Mouse (Mus musculus) midbrain, embryonic 16.5 days (tissue): ENCODE results near the gene Cenpm. TPM values are rescaled to one million over a fixed set of nuclear protein-coding genes. Genes with fewer than 3 reads are reported as not detected.

Experiments
- ATAC-seq: fragments of 200-750 bp; cut with Nextera tagmentation; 2 replicates; pipeline ENCODE4 v1.8.0; 2017; ENCODE audit warnings: moderate TSS enrichment
- H3K27ac ChIP-seq: fragments of 300-500 bp; sonication (generic); 2 replicates; pipeline ENCODE4 v1.5.1; 2014; ENCODE audit warnings: mild to moderate bottlenecking, low read length, mixed read lengths
- H3K27me3 ChIP-seq: fragments of 300-500 bp; sonication (generic); 2 replicates; pipeline ENCODE4 v1.6.1; 2014; ENCODE audit warnings: low read depth, low read length, mixed read lengths; ENCODE audit not compliant: control insufficient read depth, insufficient read depth
- H3K36me3 ChIP-seq: fragments of 300-500 bp; sonication (generic); 2 replicates; pipeline ENCODE4 v1.6.1; 2014; ENCODE audit warnings: mild to moderate bottlenecking, low read length, moderate library complexity, mixed read lengths; ENCODE audit not compliant: control insufficient read depth, insufficient read depth
- H3K4me1 ChIP-seq: fragments of 300-500 bp; sonication (generic); 2 replicates; pipeline ENCODE4 v1.6.1; 2014; ENCODE audit warnings: mild to moderate bottlenecking, low read length, mixed read lengths; ENCODE audit not compliant: control insufficient read depth, insufficient read depth
- H3K4me2 ChIP-seq: fragments of 300-500 bp; sonication (generic); 2 replicates; pipeline ENCODE4 v1.6.1; 2014; ENCODE audit warnings: mild to moderate bottlenecking, low read length, mixed read lengths
- H3K4me3 ChIP-seq: fragments of 300-500 bp; sonication (generic); 2 replicates; pipeline ENCODE4 v1.5.1; 2014; ENCODE audit warnings: low read depth, mild to moderate bottlenecking, low read length, moderate library complexity, mixed read lengths
- H3K9ac ChIP-seq: fragments of 300-500 bp; sonication (generic); 2 replicates; pipeline ENCODE4 v1.6.1; 2014; ENCODE audit warnings: low read depth, low read length, mixed read lengths
- H3K9me3 ChIP-seq: fragments of 300-500 bp; sonication (generic); replicated peaks from 2 replicates; pipeline ENCODE4 v1.6.1; 2014; ENCODE audit warnings: mild to moderate bottlenecking, low read length, mixed read lengths; ENCODE audit not compliant: control insufficient read depth, poor library complexity, severe bottlenecking
- WGBS: fragments of 180-500 bp; shearing (Covaris S2); extraction: QIAGEN DNeasy Blood & Tissue Kit; methylation state at CpG from one replicate; pipeline ENCODE4 v1.1.7; 2014; 5-methylcytosine and 5-hydroxymethylcytosine counted together
- polyA plus RNA-seq: library from polyadenylated mRNA; unstranded; fragments of >200 nt; fragmentation: Nextera tagmentation; extraction: Ambion mirVana; gene quantifications from 2 replicates; pipeline ENCODE4 v1.2.1, GENCODE M21; 2015

Gene Cenpm
- polyA plus RNA-seq, 1 experiment from 2014 or later = 13.9 TPM

- WGBS = 93% methylated on average over 11 of the region's 11 CpGs
- H3K9ac ChIP-seq = no peak overlapping the region
- H3K4me2 ChIP-seq = no peak overlapping the region
- no peaks in the 10 kb centered on the region for H3K4me1 ChIP-seq
- H3K4me3 ChIP-seq = no peak overlapping the region
- no peak overlapping the region for H3K27ac ChIP-seq
- no peaks in the 10 kb centered on the region for H3K9me3 ChIP-seq
- H3K27me3 ChIP-seq = no peaks in the 10 kb centered on the region
- ATAC-seq = no peak
- H3K36me3 ChIP-seq = peaks cover 68% of the 10 kb centered on the region
Measured at GRCm38 (mm10) chr15:82197937-82198336, 46.6 kb downstream of the Cenpm start.

- Histone ChIP-seq H3K9ac (no peak overlapping the region), H3K4me1 (no peaks in the 10 kb centered on the region), H3K27me3 (no peaks in the 10 kb centered on the region), H3K36me3 (peaks cover 71% of the 10 kb centered on the region), H3K9me3 (no peaks in the 10 kb centered on the region), H3K27ac (no peak overlapping the region), H3K4me2 (no peak overlapping the region), H3K4me3 (no peak overlapping the region)
- WGBS = 92% methylated on average over 10 of the region's 10 CpGs
- ATAC-seq = no peak
Measured at GRCm38 (mm10) chr15:82197246-82197750, 47.2 kb downstream of the Cenpm start.

- Histone ChIP-seq H3K36me3 (peaks cover 75% of the 10 kb centered on the region), H3K4me1 (no peaks in the 10 kb centered on the region), H3K4me2 (no peak overlapping the region), H3K9me3 (no peaks in the 10 kb centered on the region), H3K4me3 (no peak overlapping the region), H3K27ac (no peak overlapping the region), H3K9ac (no peak overlapping the region), H3K27me3 (no peaks in the 10 kb centered on the region)
- 86% methylated on average over 12 of the region's 12 CpGs for WGBS
- no peak for ATAC-seq
Measured at GRCm38 (mm10) chr15:82196300-82196699, 48.2 kb downstream of the Cenpm start.

- 79% methylated on average over 8 of the region's 8 CpGs for WGBS
- ATAC-seq = no peak
- H3K4me3 ChIP-seq = no peak overlapping the region
Measured at GRCm38 (mm10) chr15:82192617-82193016, 51.9 kb downstream of the Cenpm start.

GRCm38 (mm10) chr15:82188481-82189240 is 55.9 kb downstream of the Cenpm start:
- H3K9me3 ChIP-seq = no peaks in the 10 kb centered on the region
- peaks cover 63% of the 10 kb centered on the region for H3K36me3 ChIP-seq
- H3K27ac ChIP-seq = no peak overlapping the region
- H3K4me3 ChIP-seq = no peak overlapping the region
- 90% methylated on average over 10 of the region's 10 CpGs for WGBS
- no peak overlapping the region for H3K9ac ChIP-seq
- no peaks in the 10 kb centered on the region for H3K4me1 ChIP-seq
- no peak for ATAC-seq
- no peak overlapping the region for H3K4me2 ChIP-seq
- no peaks in the 10 kb centered on the region for H3K27me3 ChIP-seq

More at GRCm38 (mm10) chr15:82192617-82193016, 51.9 kb downstream of the Cenpm start:
- Histone ChIP-seq H3K4me1 (no peaks in the 10 kb centered on the region), H3K9me3 (no peaks in the 10 kb centered on the region), H3K36me3 (peaks cover 59% of the 10 kb centered on the region), H3K4me2 (no peak overlapping the region), H3K27ac (no peak overlapping the region), H3K9ac (no peak overlapping the region), H3K27me3 (no peaks in the 10 kb centered on the region)

GRCm38 (mm10) chr15:82187924-82188323 is 56.6 kb downstream of the Cenpm start:
- H3K4me2 ChIP-seq = no peak overlapping the region
- no peak for ATAC-seq
- H3K4me3 ChIP-seq = no peak overlapping the region
- H3K27ac ChIP-seq = no peak overlapping the region
- H3K36me3 ChIP-seq = peaks cover 63% of the 10 kb centered on the region
- no peak overlapping the region for H3K9ac ChIP-seq
- H3K9me3 ChIP-seq = no peaks in the 10 kb centered on the region
- 96% methylated on average over 1 of the region's 1 CpGs for WGBS
- no peaks in the 10 kb centered on the region for H3K27me3 ChIP-seq
- no peaks in the 10 kb centered on the region for H3K4me1 ChIP-seq

- Histone ChIP-seq H3K27ac (no peak overlapping the region), H3K4me3 (no peak overlapping the region), H3K27me3 (no peaks in the 10 kb centered on the region), H3K36me3 (peaks cover 61% of the 10 kb centered on the region), H3K9ac (no peak overlapping the region), H3K4me1 (no peaks in the 10 kb centered on the region), H3K4me2 (no peak overlapping the region), H3K9me3 (no peaks in the 10 kb centered on the region)
- no peak for ATAC-seq
- WGBS = 85% methylated on average over 4 of the region's 4 CpGs
Measured at GRCm38 (mm10) chr15:82187401-82187800, 57.1 kb downstream of the Cenpm start.

GRCm38 (mm10) chr15:82186931-82187330 is 57.6 kb downstream of the Cenpm start:
- Histone ChIP-seq H3K9me3 (no peaks in the 10 kb centered on the region), H3K4me2 (no peak overlapping the region), H3K27ac (no peak overlapping the region), H3K4me3 (no peak overlapping the region), H3K9ac (no peak overlapping the region), H3K36me3 (peaks cover 62% of the 10 kb centered on the region), H3K4me1 (no peaks in the 10 kb centered on the region), H3K27me3 (no peaks in the 10 kb centered on the region)
- 96% methylated on average over 5 of the region's 5 CpGs for WGBS
- ATAC-seq = no peak

GRCm38 (mm10) chr15:82186131-82186530 is 58.4 kb downstream of the Cenpm start:
- Histone ChIP-seq H3K9ac (no peak overlapping the region), H3K4me2 (no peak overlapping the region), H3K36me3 (peaks cover 63% of the 10 kb centered on the region), H3K27me3 (no peaks in the 10 kb centered on the region), H3K27ac (no peak overlapping the region), H3K9me3 (no peaks in the 10 kb centered on the region), H3K4me3 (no peak overlapping the region), H3K4me1 (no peaks in the 10 kb centered on the region)
- ATAC-seq = no peak
- 86% methylated on average over 14 of the region's 14 CpGs for WGBS
